Mouse (Mus musculus): ENCODE results near the gene Olfr1322. TPM values are rescaled to one million over a fixed set of nuclear protein-coding genes. Genes with fewer than 3 reads are reported as not detected.

Gene Olfr1322
- not detected in 2 replicates for polyA plus RNA-seq (2015; fragmentation: Nextera tagmentation; extraction: Ambion mirVana)

DNA sequence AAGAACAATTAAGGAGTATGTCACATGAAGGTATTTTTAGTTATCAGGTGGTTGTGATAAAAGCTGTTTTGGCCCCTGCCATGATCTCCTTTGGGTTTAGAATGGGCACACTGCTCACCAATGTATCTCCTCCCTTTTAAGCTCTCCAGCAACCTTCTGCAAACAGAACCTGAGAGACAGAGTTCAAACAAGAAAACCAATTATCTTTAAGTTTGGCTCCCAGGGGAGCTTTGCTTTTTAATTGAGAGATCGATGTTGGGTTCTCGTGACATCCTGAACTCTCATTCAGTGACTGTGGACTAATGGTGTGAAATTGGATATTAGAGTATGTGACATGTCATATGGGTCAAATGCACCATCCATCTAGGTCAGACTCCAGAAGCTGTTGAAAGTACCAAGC lies at the start of gene Olfr1322:
Gene Olfr1322, minus strand, starts transcription at position 101 of the 400 bp plus-strand sequence.
- Histone ChIP-seq H3K36me3 (no peaks in the 10 kb centered on the region), H3K9ac (no peak within 1 kb of the TSS), H3K4me3 (replicated peaks) (no peak within 1 kb of the TSS), H3K4me2 (no peak within 1 kb of the TSS), H3K27ac (no peak within 1 kb of the TSS), H3K4me1 (no peaks in the 10 kb centered on the region), H3K9me3 (no peaks in the 10 kb centered on the region), H3K27me3 (replicated peaks) (no peaks in the 10 kb centered on the region)
- WGBS = 69% methylated on average over 2 of the region's 2 CpGs
- no peak for ATAC-seq (ENCODE audit: insufficient read depth, low FRiP score, low read depth)

DNA sequence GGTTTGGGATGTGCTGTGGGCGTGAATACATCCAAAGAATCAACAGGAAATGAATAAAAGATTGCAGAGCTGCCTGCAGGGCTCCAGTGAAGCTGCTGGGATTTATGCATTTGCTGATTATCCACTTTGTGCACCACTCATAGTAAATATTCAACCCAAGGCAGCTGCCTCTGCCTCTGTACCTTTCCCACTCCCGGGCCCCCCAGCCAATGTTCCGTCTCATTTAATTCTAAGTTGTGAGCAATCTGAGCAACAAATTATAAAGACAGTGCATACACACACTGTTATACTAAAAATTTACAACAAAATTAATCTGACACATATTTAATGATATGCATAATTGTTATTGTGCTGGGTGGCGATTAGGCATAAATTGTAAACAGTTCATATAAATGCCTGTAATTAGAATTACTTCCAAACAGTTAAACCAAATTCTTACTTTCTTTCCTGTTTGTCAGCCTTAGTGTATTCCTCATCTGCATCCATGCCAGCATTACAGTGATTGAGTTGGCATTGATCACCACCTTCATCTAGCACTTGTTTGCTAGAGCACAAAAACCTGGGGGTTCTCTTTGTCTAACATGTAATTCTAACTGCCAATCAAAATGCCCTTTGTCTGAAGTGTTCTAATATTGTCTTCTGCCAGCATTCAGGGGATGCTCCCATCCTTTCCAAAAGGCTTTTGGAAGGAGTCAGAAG lies 13.5 kb downstream of the Olfr1322 start:
- H3K4me1 ChIP-seq = no peaks in the 10 kb centered on the region
- H3K27ac ChIP-seq = no peak overlapping the region
- no peak overlapping the region for H3K4me3 ChIP-seq (replicated peaks)
- no peaks in the 10 kb centered on the region for H3K9me3 ChIP-seq
- H3K36me3 ChIP-seq = no peaks in the 10 kb centered on the region
- no peaks in the 10 kb centered on the region for H3K27me3 ChIP-seq (replicated peaks)
- H3K9ac ChIP-seq = no peak overlapping the region
- H3K4me2 ChIP-seq = no peak overlapping the region
- ATAC-seq (ENCODE audit: insufficient read depth, low FRiP score, low read depth) = no peak
- 71% methylated on average over 4 of the region's 4 CpGs for WGBS

Other genes starting within 250 kb of the Olfr1322 start
- not detected in 2 replicates for gene Olfr1320, start 219.2 kb downstream of the Olfr1322 start, polyA plus RNA-seq (2015; fragmentation: Nextera tagmentation; extraction: Ambion mirVana)
- gene Olfr1321, start 156.4 kb downstream of the Olfr1322 start, polyA plus RNA-seq (2015; fragmentation: Nextera tagmentation; extraction: Ambion mirVana) = not detected in 2 replicates
- 4.2 and 4.5 TPM in 2 replicates for gene Igsf1, start 93.7 kb downstream of the Olfr1322 start, polyA plus RNA-seq (2015; fragmentation: Nextera tagmentation; extraction: Ambion mirVana)
- gene Olfr1323, start 127.9 kb upstream of the Olfr1322 start, polyA plus RNA-seq (2015; fragmentation: Nextera tagmentation; extraction: Ambion mirVana) = not detected in 2 replicates